Mouse (Mus musculus): ENCODE measurements at regions not wholly inside any gene's neighbourhood (a gene's known extent, or its start where the extent isn't known, plus 50 kb on each side); places are given as distances from the start of the nearest gene placed in this dataset.

DNA sequence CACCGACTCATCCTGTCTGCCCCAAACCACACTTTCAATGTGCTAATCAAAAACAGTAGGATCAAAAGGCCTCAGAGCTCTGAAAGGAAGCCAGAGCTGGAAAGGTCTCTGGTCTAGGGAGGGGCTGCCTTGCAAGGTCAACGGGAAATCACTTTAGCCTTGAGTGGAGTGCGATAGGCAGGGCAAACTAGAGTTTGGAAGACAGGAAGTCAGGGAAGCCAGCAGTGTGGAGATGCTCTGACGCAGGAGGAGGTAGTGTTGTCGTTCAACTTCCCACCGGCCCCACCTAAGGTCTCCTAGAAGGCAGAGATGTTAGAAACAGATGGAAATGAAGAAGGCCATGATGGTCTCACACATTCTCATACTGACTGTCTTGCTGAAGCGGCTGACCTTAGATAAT lies 52.0 kb upstream of the Trp53i11 start:
- no peak overlapping the region for H3K4me3 ChIP-seq (ENCODE audit: low read length)
- no peaks in the 10 kb centered on the region for H3K36me3 ChIP-seq (ENCODE audit: control insufficient read depth, insufficient read depth, low read length)
- H3K27ac ChIP-seq (ENCODE audit: low read depth, low read length): no peak overlapping the region
- no peak for ATAC-seq
- H3K9me3 ChIP-seq (ENCODE audit: control insufficient read depth, low read length): no peaks in the 10 kb centered on the region
- no peaks in the 10 kb centered on the region for H3K27me3 ChIP-seq (replicated peaks; ENCODE audit: control insufficient read depth, insufficient read depth, low read length)
- H3K4me1 ChIP-seq (ENCODE audit: control insufficient read depth, insufficient read depth, low read depth, low read length): peaks cover 2% of the 10 kb centered on the region; the same call in 1 of the 2 replicates
- H3K9ac ChIP-seq (ENCODE audit: low read depth, low read length): no peak overlapping the region
- WGBS: 77% methylated on average over 7 of the region's 7 CpGs
- no peak overlapping the region for H3K4me2 ChIP-seq (ENCODE audit: low read length)

DNA sequence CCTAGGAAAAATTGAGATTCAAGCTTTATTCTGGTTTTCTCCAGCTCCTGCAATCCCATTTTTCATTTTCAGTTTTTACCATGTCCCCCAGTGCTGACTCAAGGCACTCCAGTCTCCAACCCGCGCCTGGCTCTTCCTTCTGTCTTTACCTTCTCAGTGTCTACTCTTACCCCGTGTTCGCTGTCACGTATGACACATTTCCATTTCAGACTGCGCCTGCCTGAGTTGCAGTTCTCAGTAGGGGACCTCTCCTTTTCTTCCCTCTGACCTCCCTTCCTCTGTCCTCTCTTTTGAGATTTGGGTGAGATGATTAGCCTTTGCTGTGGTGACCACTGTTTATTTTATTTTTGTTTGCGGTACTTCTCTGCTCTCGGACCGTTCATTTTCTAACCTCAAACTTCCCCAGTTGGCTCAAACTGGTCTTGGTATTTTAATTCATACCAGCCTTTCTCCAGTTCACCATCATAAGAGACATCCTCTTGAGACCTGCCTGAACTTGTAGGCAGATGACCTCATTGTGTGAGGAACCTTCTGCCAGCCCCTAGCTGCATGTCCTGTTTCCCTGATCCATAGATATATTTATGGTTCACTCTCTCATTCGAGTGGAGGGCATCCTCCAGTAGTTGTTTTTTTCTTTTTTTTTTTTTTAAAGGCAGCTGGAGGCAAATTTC lies 53.9 kb upstream of the Trp53i11 start:
- Histone ChIP-seq H3K4me3 (ENCODE audit: low read length) (no peak overlapping the region), H3K9ac (ENCODE audit: low read depth, low read length) (no peak overlapping the region), H3K4me1 (ENCODE audit: control insufficient read depth, insufficient read depth, low read depth, low read length) (peaks cover 2% of the 10 kb centered on the region; the same call in 1 of the 2 replicates), H3K27me3 (replicated peaks; ENCODE audit: control insufficient read depth, insufficient read depth, low read length) (no peaks in the 10 kb centered on the region), H3K9me3 (ENCODE audit: control insufficient read depth, low read length) (no peaks in the 10 kb centered on the region), H3K27ac (ENCODE audit: low read depth, low read length) (no peak overlapping the region), H3K4me2 (ENCODE audit: low read length) (no peak overlapping the region), H3K36me3 (ENCODE audit: control insufficient read depth, insufficient read depth, low read length) (no peaks in the 10 kb centered on the region)
- ATAC-seq: no peak
- WGBS: 78% methylated on average over 10 of the region's 10 CpGs

GRCm38 (mm10) chr2:93131825-93132623 lies 55.3 kb upstream of the Trp53i11 start:
- H3K4me3 ChIP-seq (ENCODE audit: low read length): no peak overlapping the region
- no peak overlapping the region; the same call in 1 of the 2 replicates for H3K27ac ChIP-seq (ENCODE audit: low read depth, low read length)
- no peak overlapping the region for H3K9ac ChIP-seq (ENCODE audit: low read depth, low read length)
- H3K4me2 ChIP-seq (ENCODE audit: low read length): no peak overlapping the region
- H3K27me3 ChIP-seq (replicated peaks; ENCODE audit: control insufficient read depth, insufficient read depth, low read length): no peaks in the 10 kb centered on the region
- no peaks in the 10 kb centered on the region for H3K36me3 ChIP-seq (ENCODE audit: control insufficient read depth, insufficient read depth, low read length)
- ATAC-seq: no peak
- 31% methylated on average over 9 of the region's 9 CpGs for WGBS
- no peaks in the 10 kb centered on the region for H3K9me3 ChIP-seq (ENCODE audit: control insufficient read depth, low read length)
- H3K4me1 ChIP-seq (ENCODE audit: control insufficient read depth, insufficient read depth, low read depth, low read length): peaks cover 2% of the 10 kb centered on the region; the same call in 1 of the 2 replicates

- Histone ChIP-seq H3K36me3 (ENCODE audit: control insufficient read depth, insufficient read depth, low read length) (no peaks in the 10 kb centered on the region), H3K4me3 (ENCODE audit: low read length) (no peak overlapping the region), H3K9ac (ENCODE audit: low read depth, low read length) (no peak overlapping the region), H3K9me3 (ENCODE audit: control insufficient read depth, low read length) (no peaks in the 10 kb centered on the region), H3K4me2 (ENCODE audit: low read length) (no peak overlapping the region), H3K27ac (ENCODE audit: low read depth, low read length) (no peak overlapping the region), H3K27me3 (replicated peaks; ENCODE audit: control insufficient read depth, insufficient read depth, low read length) (no peaks in the 10 kb centered on the region), H3K4me1 (ENCODE audit: control insufficient read depth, insufficient read depth, low read depth, low read length) (peaks cover 7% of the 10 kb centered on the region)
- 85% methylated on average over 9 of the region's 9 CpGs for WGBS
- no peak for ATAC-seq
These were observed 56.1 kb upstream of the Trp53i11 start for GRCm38 (mm10) chr2:93131236-93131635.

- Histone ChIP-seq H3K9me3 (ENCODE audit: control insufficient read depth, low read length) (no peaks in the 10 kb centered on the region), H3K4me2 (ENCODE audit: low read length) (no peak overlapping the region), H3K36me3 (ENCODE audit: control insufficient read depth, insufficient read depth, low read length) (no peaks in the 10 kb centered on the region), H3K4me1 (ENCODE audit: control insufficient read depth, insufficient read depth, low read depth, low read length) (peaks cover 10% of the 10 kb centered on the region), H3K27me3 (replicated peaks; ENCODE audit: control insufficient read depth, insufficient read depth, low read length) (no peaks in the 10 kb centered on the region), H3K9ac (ENCODE audit: low read depth, low read length) (no peak overlapping the region), H3K4me3 (ENCODE audit: low read length) (no peak overlapping the region), H3K27ac (ENCODE audit: low read depth, low read length) (no peak overlapping the region)
- 60% methylated on average over 4 of the region's 4 CpGs for WGBS
- ATAC-seq: no peak
These were observed 58.2 kb upstream of the Trp53i11 start for GRCm38 (mm10) chr2:93129176-93129575.

DNA sequence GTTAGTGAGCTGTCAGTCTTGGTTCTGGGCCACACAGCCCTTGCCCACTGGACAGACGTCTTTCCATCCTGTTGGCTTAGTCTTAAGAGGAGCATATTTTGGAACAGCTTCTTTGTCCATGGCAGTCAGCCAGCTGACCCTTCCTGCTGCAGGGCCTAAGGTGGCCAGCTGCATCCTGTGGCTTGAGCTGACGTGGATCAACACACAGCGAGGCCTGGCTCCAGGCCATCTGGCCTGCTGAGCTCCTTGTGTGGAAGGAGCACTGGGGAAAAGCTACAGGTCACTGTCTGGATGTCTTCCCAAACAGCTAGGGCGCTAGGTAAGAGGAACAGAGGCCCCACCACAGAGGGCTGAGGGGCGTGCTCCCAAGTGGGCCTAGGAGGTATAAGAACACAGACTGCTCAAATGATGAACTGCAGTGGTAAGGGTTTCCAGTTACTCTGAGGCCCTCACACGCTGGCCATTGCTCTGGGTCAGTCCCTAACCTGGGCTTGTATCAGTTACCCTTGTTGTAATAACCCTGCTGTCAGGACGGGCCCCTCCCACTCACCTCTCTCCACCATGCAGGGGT lies 60.7 kb upstream of the Trp53i11 start:
- ATAC-seq: peak; percentile 35; the same call in 1 of the 2 replicates
- no peak overlapping the region for H3K4me3 ChIP-seq (ENCODE audit: low read length)
- H3K4me1 ChIP-seq (ENCODE audit: control insufficient read depth, insufficient read depth, low read depth, low read length): peaks cover 15% of the 10 kb centered on the region
- WGBS: 44% methylated on average over 7 of the region's 7 CpGs
- H3K27me3 ChIP-seq (replicated peaks; ENCODE audit: control insufficient read depth, insufficient read depth, low read length): no peaks in the 10 kb centered on the region
- H3K9me3 ChIP-seq (ENCODE audit: control insufficient read depth, low read length): no peaks in the 10 kb centered on the region
- no peak overlapping the region for H3K27ac ChIP-seq (ENCODE audit: low read depth, low read length)
- H3K9ac ChIP-seq (ENCODE audit: low read depth, low read length): no peak overlapping the region
- H3K4me2 ChIP-seq (ENCODE audit: low read length): no peak overlapping the region
- H3K36me3 ChIP-seq (ENCODE audit: control insufficient read depth, insufficient read depth, low read length): no peaks in the 10 kb centered on the region

GRCm38 (mm10) chr2:93126112-93126511 lies 61.2 kb upstream of the Trp53i11 start:
- no peak overlapping the region for H3K4me3 ChIP-seq (ENCODE audit: low read length)
- no peaks in the 10 kb centered on the region for H3K36me3 ChIP-seq (ENCODE audit: control insufficient read depth, insufficient read depth, low read length)
- H3K9me3 ChIP-seq (ENCODE audit: control insufficient read depth, low read length): no peaks in the 10 kb centered on the region
- WGBS: 36% methylated on average over 7 of the region's 7 CpGs
- H3K27ac ChIP-seq (ENCODE audit: low read depth, low read length): no peak overlapping the region
- no peak overlapping the region for H3K4me2 ChIP-seq (ENCODE audit: low read length)
- ATAC-seq: peak; percentile 57
- peaks cover 15% of the 10 kb centered on the region for H3K4me1 ChIP-seq (ENCODE audit: control insufficient read depth, insufficient read depth, low read depth, low read length)
- H3K9ac ChIP-seq (ENCODE audit: low read depth, low read length): no peak overlapping the region
- no peaks in the 10 kb centered on the region for H3K27me3 ChIP-seq (replicated peaks; ENCODE audit: control insufficient read depth, insufficient read depth, low read length)

DNA sequence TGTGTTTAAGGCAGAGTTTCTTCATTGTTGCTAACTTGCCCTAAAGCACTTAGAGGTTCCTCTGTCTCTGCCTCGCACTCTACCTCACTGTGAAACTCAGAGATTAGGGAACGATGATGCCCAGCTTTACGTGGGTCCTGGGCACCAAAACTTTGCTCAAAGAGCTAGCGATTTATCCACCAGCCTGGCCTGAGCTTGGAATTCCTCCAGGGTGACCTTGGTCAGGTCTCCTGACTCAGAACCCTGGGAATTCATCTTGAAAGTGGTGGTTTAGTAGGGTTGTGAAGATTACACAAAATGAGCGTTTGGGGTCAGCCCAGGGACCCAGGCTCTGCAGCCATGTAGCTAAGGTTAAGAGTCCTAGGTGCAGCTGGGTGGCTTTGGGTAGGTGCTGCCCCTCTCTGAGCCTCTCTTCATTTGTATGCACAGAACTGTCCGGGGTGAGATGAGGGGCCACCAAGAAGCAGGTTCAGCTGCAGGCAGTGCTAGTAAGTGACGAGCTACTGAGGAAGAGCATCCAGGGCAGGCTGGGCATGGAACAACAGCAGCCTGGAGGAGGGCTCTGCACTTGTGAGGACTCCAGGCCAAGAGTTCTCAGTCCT lies 62.4 kb upstream of the Trp53i11 start:
- no peaks in the 10 kb centered on the region for H3K9me3 ChIP-seq (ENCODE audit: control insufficient read depth, low read length)
- H3K4me1 ChIP-seq (ENCODE audit: control insufficient read depth, insufficient read depth, low read depth, low read length): peaks cover 15% of the 10 kb centered on the region
- H3K4me3 ChIP-seq (ENCODE audit: low read length): no peak overlapping the region
- no peaks in the 10 kb centered on the region for H3K36me3 ChIP-seq (ENCODE audit: control insufficient read depth, insufficient read depth, low read length)
- no peak for ATAC-seq
- 90% methylated on average over 7 of the region's 7 CpGs for WGBS
- H3K4me2 ChIP-seq (ENCODE audit: low read length): no peak overlapping the region
- no peak overlapping the region for H3K27ac ChIP-seq (ENCODE audit: low read depth, low read length)
- H3K9ac ChIP-seq (ENCODE audit: low read depth, low read length): no peak overlapping the region
- H3K27me3 ChIP-seq (replicated peaks; ENCODE audit: control insufficient read depth, insufficient read depth, low read length): no peaks in the 10 kb centered on the region

GRCm38 (mm10) chr2:93123829-93124228 lies 63.5 kb upstream of the Trp53i11 start:
- Histone ChIP-seq H3K36me3 (ENCODE audit: control insufficient read depth, insufficient read depth, low read length) (no peaks in the 10 kb centered on the region), H3K4me3 (ENCODE audit: low read length) (no peak overlapping the region), H3K9me3 (ENCODE audit: control insufficient read depth, low read length) (no peaks in the 10 kb centered on the region), H3K27ac (ENCODE audit: low read depth, low read length) (no peak overlapping the region), H3K4me1 (ENCODE audit: control insufficient read depth, insufficient read depth, low read depth, low read length) (peaks cover 23% of the 10 kb centered on the region), H3K9ac (ENCODE audit: low read depth, low read length) (no peak overlapping the region; the same call in 1 of the 2 replicates), H3K4me2 (ENCODE audit: low read length) (no peak overlapping the region), H3K27me3 (replicated peaks; ENCODE audit: control insufficient read depth, insufficient read depth, low read length) (no peaks in the 10 kb centered on the region)
- ATAC-seq: peak; percentile 66
- 66% methylated on average over 11 of the region's 11 CpGs for WGBS

Measured in hindbrain, embryonic 16.5 days (tissue).